Mouse (Mus musculus) ES-Bruce4 (cell line): ENCODE data around the gene Nxph3.

Source experiments
- CTCF ChIP-seq: IDR thresholded peaks from one replicate; pipeline ENCODE4 v1.8.1; 2011; ENCODE audit warnings: low read depth, low read length
- POLR2A ChIP-seq: IDR thresholded peaks from one replicate; pipeline ENCODE4 v1.8.1; 2011; ENCODE audit warnings: low read length; ENCODE audit not compliant: insufficient read depth

GRCm38 (mm10) chr11:95508211-95508926, 6.0 kb downstream of the Nxph3 start:
- TF ChIP-seq POLR2A (no peak), CTCF (no peak)
